Mouse (Mus musculus) induced T-regulatory cell, adult 2 months (primary cell): ENCODE data around the gene Mrpl36.
A peak's percentile ranks its signal among the peaks of the same experiment; 100 is the strongest.

Source experiments
- DNase-seq: peaks from one replicate; pipeline ENCODE4 v3.0.0-alpha.2; 2012; ENCODE audit warnings: low read depth

Mrpl36 gene

GRCm38 (mm10) chr13:73327827-73328698 lies at the start of gene Mrpl36, which contains the start of gene Ndufs6:
TSS of gene Mrpl36 (plus strand) at chr13:73328513.
TSS of gene Ndufs6 (minus strand) at chr13:73328542.
- DNase-seq = peak; percentile 96

GRCm38 (mm10) chr13:73279196-73279595 lies 49.1 kb upstream of the Mrpl36 start:
- no peak for DNase-seq

GRCm38 (mm10) chr13:73282407-73282806 lies 45.9 kb upstream of the Mrpl36 start:
- no peak for DNase-seq

- no peak for DNase-seq
Observed at GRCm38 (mm10) chr13:73283534-73283933, 44.8 kb upstream of the Mrpl36 start.

- no peak for DNase-seq
Observed at GRCm38 (mm10) chr13:73290206-73290605, 38.1 kb upstream of the Mrpl36 start.

- no peak for DNase-seq
Observed at GRCm38 (mm10) chr13:73291102-73291501, 37.2 kb upstream of the Mrpl36 start.

- DNase-seq = no peak
Observed at GRCm38 (mm10) chr13:73298717-73299116, 29.6 kb upstream of the Mrpl36 start.

- no peak for DNase-seq
Observed at GRCm38 (mm10) chr13:73299322-73299721, 29.0 kb upstream of the Mrpl36 start.

- DNase-seq = no peak
Observed at GRCm38 (mm10) chr13:73304729-73305128, 23.6 kb upstream of the Mrpl36 start.

GRCm38 (mm10) chr13:73305398-73306084 lies 22.8 kb upstream of the Mrpl36 start:
- peak; percentile 69 for DNase-seq

- peak; percentile 47 for DNase-seq
Observed at GRCm38 (mm10) chr13:73306085-73306410, 22.3 kb upstream of the Mrpl36 start.

- no peak for DNase-seq
Observed at GRCm38 (mm10) chr13:73306430-73306829, 21.9 kb upstream of the Mrpl36 start.

- peak; percentile 68 for DNase-seq
Observed at GRCm38 (mm10) chr13:73310183-73310929, 18.0 kb upstream of the Mrpl36 start.

- no peak for DNase-seq
Observed at GRCm38 (mm10) chr13:73320048-73320447, 8.3 kb upstream of the Mrpl36 start.

- no peak for DNase-seq
Observed at GRCm38 (mm10) chr13:73322626-73323025, 5.7 kb upstream of the Mrpl36 start.

GRCm38 (mm10) chr13:73323406-73323805 lies 4.9 kb upstream of the Mrpl36 start:
- DNase-seq = no peak

- DNase-seq = peak; percentile 94
Observed at GRCm38 (mm10) chr13:73330844-73331501, 2.7 kb downstream of the Mrpl36 start.

GRCm38 (mm10) chr13:73331736-73332135 lies 3.4 kb downstream of the Mrpl36 start:
- DNase-seq = no peak

GRCm38 (mm10) chr13:73336753-73337152 lies 8.4 kb downstream of the Mrpl36 start:
- DNase-seq = no peak

GRCm38 (mm10) chr13:73345102-73345890 lies 17.0 kb downstream of the Mrpl36 start:
- DNase-seq = peak; percentile 55

GRCm38 (mm10) chr13:73346131-73346530 lies 17.8 kb downstream of the Mrpl36 start:
- no peak for DNase-seq
